Mouse (Mus musculus): ENCODE measurements around the gene Gsk3a. TPM values are rescaled to one million over a fixed set of nuclear protein-coding genes. Genes with fewer than 3 reads are reported as not detected.

Gsk3a gene
- polyA plus RNA-seq, 1 experiment: 94.8 TPM

DNA sequence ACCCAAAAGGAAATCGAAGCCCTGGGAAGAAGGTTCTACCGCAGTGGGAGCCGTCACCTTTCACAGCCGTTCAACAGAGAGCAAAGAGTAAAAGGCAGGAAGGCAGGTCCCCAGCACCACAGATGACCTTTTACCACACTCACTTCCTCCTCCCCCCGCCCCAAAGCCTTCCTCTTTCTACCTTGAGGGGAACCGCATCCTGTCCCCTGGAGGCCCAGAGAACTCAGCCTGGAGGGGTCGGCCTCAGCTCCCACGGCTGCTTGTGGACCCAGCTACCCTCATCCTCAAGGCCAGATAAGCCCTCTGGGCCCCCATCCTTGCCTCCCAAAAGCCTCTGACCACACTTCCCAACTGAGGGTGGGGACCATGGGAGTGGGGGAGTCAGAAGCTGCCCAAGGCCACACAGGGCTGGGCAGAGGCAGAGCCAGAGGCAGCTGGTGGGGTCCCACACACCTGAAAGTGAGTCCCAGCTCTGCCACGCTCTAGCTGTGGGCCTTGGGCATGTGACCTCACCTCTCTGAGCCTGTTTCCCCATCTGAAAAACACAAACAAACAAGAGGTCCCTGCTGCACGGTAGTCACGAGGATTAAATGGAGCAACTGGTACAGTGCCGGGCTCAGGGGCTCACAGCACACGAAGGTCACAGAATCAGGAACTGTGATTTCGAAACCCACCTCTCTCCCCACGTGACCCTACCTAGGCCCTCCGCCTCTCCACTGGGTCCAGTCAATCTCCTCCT lies 32.1 kb downstream of the Gsk3a start:
- no peaks in the 10 kb centered on the region for H3K4me1 ChIP-seq (ENCODE audit: control insufficient read depth, insufficient read depth, low read length)
- no peak overlapping the region for H3K4me3 ChIP-seq (ENCODE audit: control insufficient read depth, low read depth, low read length)
- TF ChIP-seq POLR2A (IDR thresholded peaks at IDR 0.05; ENCODE audit: control insufficient read depth, low read depth, low read length): no peak
- TF ChIP-seq CTCF (IDR thresholded peaks at IDR 0.05; ENCODE audit: control insufficient read depth, insufficient read depth, insufficient replicate concordance, low read depth, low read length): no peak
- no peaks in the 10 kb centered on the region; the same call in 1 of the 2 replicates for H3K36me3 ChIP-seq (ENCODE audit: control insufficient read depth, insufficient read depth, low read length)
- H3K27ac ChIP-seq (ENCODE audit: control insufficient read depth, insufficient read depth, low read depth, low read length): no peak overlapping the region
- no peaks in the 10 kb centered on the region for H3K27me3 ChIP-seq (ENCODE audit: control insufficient read depth, insufficient read depth, low read length)

GRCm38 (mm10) chr7:25203624-25204023 lies 34.0 kb downstream of the Gsk3a start:
- Histone ChIP-seq H3K4me3 (ENCODE audit: control insufficient read depth, low read depth, low read length) (no peak overlapping the region), H3K36me3 (ENCODE audit: control insufficient read depth, insufficient read depth, low read length) (no peaks in the 10 kb centered on the region; the same call in 1 of the 2 replicates), H3K27ac (ENCODE audit: control insufficient read depth, insufficient read depth, low read depth, low read length) (no peak overlapping the region), H3K4me1 (ENCODE audit: control insufficient read depth, insufficient read depth, low read length) (no peaks in the 10 kb centered on the region), H3K27me3 (ENCODE audit: control insufficient read depth, insufficient read depth, low read length) (no peaks in the 10 kb centered on the region)
- TF ChIP-seq POLR2A (IDR thresholded peaks at IDR 0.05; ENCODE audit: control insufficient read depth, low read depth, low read length): no peak
- no peak for TF ChIP-seq CTCF (IDR thresholded peaks at IDR 0.05; ENCODE audit: control insufficient read depth, insufficient read depth, insufficient replicate concordance, low read depth, low read length)

DNA sequence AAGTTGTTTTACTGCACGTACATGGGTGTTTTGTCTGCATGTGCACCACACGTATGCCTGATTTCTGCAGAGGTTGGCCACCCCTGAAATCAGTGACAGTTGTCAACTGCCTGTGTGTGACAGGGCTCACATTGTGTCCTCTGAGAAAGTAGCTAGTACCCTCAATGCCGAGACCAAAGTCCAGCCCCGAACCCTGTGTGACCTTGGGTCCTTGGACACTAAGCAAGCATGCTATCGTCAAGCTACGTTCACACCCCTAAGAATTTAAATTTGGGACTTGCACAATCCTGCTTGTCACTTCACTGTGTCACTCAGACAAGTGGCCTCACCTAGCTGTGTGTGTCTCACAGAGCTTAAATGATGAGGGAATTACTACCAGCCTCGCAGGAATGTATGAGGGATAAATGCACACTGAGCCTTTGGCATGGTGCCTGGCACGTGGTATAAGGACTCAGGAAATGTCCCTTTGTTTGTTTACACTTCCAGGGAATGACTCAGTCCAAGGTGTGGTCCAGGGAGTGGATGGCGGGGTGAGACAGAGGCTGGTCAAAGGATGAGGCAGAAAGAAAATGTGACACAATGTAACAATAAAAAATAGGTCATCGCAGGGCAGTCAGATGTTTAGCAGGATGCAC lies 40.1 kb downstream of the Gsk3a start:
- H3K27ac ChIP-seq (ENCODE audit: control insufficient read depth, insufficient read depth, low read depth, low read length): no peak overlapping the region
- H3K4me3 ChIP-seq (ENCODE audit: control insufficient read depth, low read depth, low read length): no peak overlapping the region
- TF ChIP-seq CTCF (IDR thresholded peaks at IDR 0.05; ENCODE audit: control insufficient read depth, insufficient read depth, insufficient replicate concordance, low read depth, low read length): no peak
- no peak for TF ChIP-seq POLR2A (IDR thresholded peaks at IDR 0.05; ENCODE audit: control insufficient read depth, low read depth, low read length)
- H3K27me3 ChIP-seq (ENCODE audit: control insufficient read depth, insufficient read depth, low read length): no peaks in the 10 kb centered on the region
- H3K36me3 ChIP-seq (ENCODE audit: control insufficient read depth, insufficient read depth, low read length): no peaks in the 10 kb centered on the region
- H3K4me1 ChIP-seq (ENCODE audit: control insufficient read depth, insufficient read depth, low read length): no peaks in the 10 kb centered on the region

- no peaks in the 10 kb centered on the region for H3K4me1 ChIP-seq (ENCODE audit: control insufficient read depth, insufficient read depth, low read length)
Observed at GRCm38 (mm10) chr7:25196107-25196506, 41.5 kb downstream of the Gsk3a start.

GRCm38 (mm10) chr7:25195148-25195547 lies 42.5 kb downstream of the Gsk3a start:
- H3K4me3 ChIP-seq (ENCODE audit: control insufficient read depth, low read depth, low read length): no peak overlapping the region
- H3K27me3 ChIP-seq (ENCODE audit: control insufficient read depth, insufficient read depth, low read length): no peaks in the 10 kb centered on the region
- H3K27ac ChIP-seq (ENCODE audit: control insufficient read depth, insufficient read depth, low read depth, low read length): no peak overlapping the region
- TF ChIP-seq POLR2A (IDR thresholded peaks at IDR 0.05; ENCODE audit: control insufficient read depth, low read depth, low read length): no peak
- no peak for TF ChIP-seq CTCF (IDR thresholded peaks at IDR 0.05; ENCODE audit: control insufficient read depth, insufficient read depth, insufficient replicate concordance, low read depth, low read length)
- no peaks in the 10 kb centered on the region for H3K4me1 ChIP-seq (ENCODE audit: control insufficient read depth, insufficient read depth, low read length)
- H3K36me3 ChIP-seq (ENCODE audit: control insufficient read depth, insufficient read depth, low read length): no peaks in the 10 kb centered on the region

More at GRCm38 (mm10) chr7:25196107-25196506, 41.5 kb downstream of the Gsk3a start:
- no peak overlapping the region for H3K4me3 ChIP-seq (ENCODE audit: control insufficient read depth, low read depth, low read length)
- no peaks in the 10 kb centered on the region for H3K36me3 ChIP-seq (ENCODE audit: control insufficient read depth, insufficient read depth, low read length)
- H3K27ac ChIP-seq (ENCODE audit: control insufficient read depth, insufficient read depth, low read depth, low read length): no peak overlapping the region
- no peaks in the 10 kb centered on the region for H3K27me3 ChIP-seq (ENCODE audit: control insufficient read depth, insufficient read depth, low read length)
- no peak for TF ChIP-seq CTCF (IDR thresholded peaks at IDR 0.05; ENCODE audit: control insufficient read depth, insufficient read depth, insufficient replicate concordance, low read depth, low read length)
- TF ChIP-seq POLR2A (IDR thresholded peaks at IDR 0.05; ENCODE audit: control insufficient read depth, low read depth, low read length): no peak

DNA sequence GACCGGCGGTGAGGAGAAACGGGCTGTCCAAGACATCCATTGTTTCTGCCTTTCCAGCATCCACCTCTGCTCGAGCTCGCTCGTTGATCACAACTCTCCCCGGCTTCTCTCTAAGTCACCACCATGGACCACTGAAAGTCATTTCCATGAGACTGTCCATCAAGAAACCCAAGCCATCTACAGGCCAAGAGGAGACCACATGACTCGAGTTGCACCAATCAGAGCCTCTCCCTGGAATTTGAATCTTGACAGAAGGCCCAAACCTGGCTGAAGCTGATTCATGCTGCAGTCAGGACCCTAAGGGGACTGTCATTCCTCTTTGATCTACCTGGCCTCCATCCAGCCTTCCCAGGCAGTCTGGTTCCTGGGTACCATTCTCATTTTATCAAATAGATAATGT lies 45.5 kb downstream of the Gsk3a start:
- TF ChIP-seq POLR2A (IDR thresholded peaks at IDR 0.05; ENCODE audit: control insufficient read depth, low read depth, low read length): no peak
- no peak for TF ChIP-seq CTCF (IDR thresholded peaks at IDR 0.05; ENCODE audit: control insufficient read depth, insufficient read depth, insufficient replicate concordance, low read depth, low read length)
- H3K27ac ChIP-seq (ENCODE audit: control insufficient read depth, insufficient read depth, low read depth, low read length): no peak overlapping the region
- H3K27me3 ChIP-seq (ENCODE audit: control insufficient read depth, insufficient read depth, low read length): no peaks in the 10 kb centered on the region
- peaks cover 3% of the 10 kb centered on the region for H3K4me1 ChIP-seq (ENCODE audit: control insufficient read depth, insufficient read depth, low read length)
- H3K4me3 ChIP-seq (ENCODE audit: control insufficient read depth, low read depth, low read length): no peak overlapping the region
- no peaks in the 10 kb centered on the region for H3K36me3 ChIP-seq (ENCODE audit: control insufficient read depth, insufficient read depth, low read length)

DNA sequence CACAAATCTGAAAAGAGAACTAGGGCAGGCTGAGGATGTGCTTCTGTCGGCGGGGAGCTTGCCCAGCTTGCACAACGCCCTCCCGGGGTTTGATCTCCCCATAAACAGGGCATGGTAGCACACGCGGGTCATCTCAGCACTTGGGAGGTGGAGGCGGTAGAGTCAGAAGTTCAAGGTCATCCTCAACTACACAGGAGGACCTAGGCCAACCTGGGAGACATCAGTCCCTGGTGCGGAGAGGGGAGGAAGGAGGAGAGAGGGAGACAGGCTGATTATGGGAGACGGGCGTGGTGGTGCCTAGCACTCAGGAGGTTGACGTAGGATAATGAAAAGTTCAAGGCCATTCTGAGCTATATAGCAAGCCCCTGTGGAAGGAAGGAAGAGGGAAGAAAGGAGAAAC lies 46.8 kb downstream of the Gsk3a start:
- Histone ChIP-seq H3K4me3 (ENCODE audit: control insufficient read depth, low read depth, low read length) (no peak overlapping the region), H3K27me3 (ENCODE audit: control insufficient read depth, insufficient read depth, low read length) (no peaks in the 10 kb centered on the region), H3K36me3 (ENCODE audit: control insufficient read depth, insufficient read depth, low read length) (no peaks in the 10 kb centered on the region), H3K4me1 (ENCODE audit: control insufficient read depth, insufficient read depth, low read length) (peaks cover 3% of the 10 kb centered on the region), H3K27ac (ENCODE audit: control insufficient read depth, insufficient read depth, low read depth, low read length) (no peak overlapping the region)
- TF ChIP-seq POLR2A (IDR thresholded peaks at IDR 0.05; ENCODE audit: control insufficient read depth, low read depth, low read length): no peak
- TF ChIP-seq CTCF (IDR thresholded peaks at IDR 0.05; ENCODE audit: control insufficient read depth, insufficient read depth, insufficient replicate concordance, low read depth, low read length): no peak
